Mouse (Mus musculus) heart, embryonic 13.5 days (tissue): ENCODE results near the gene Sept6. TPM values are rescaled to one million over a fixed set of nuclear protein-coding genes. Genes with fewer than 3 reads are reported as not detected.

Experiments used
- ATAC-seq: fragments of 200-750 bp; cut with Nextera tagmentation; 2 replicates; pipeline ENCODE4 v1.8.0; 2017; ENCODE audit warnings: moderate TSS enrichment; ENCODE audit not compliant: insufficient number of reproducible peaks, low FRiP score, low TSS enrichment; ENCODE audit errors: extremely low read depth
- H3K27ac ChIP-seq: fragments of 300-500 bp; sonication (generic); replicated peaks from 2 replicates; pipeline ENCODE4 v1.5.1; 2015; ENCODE audit warnings: moderate library complexity, mild to moderate bottlenecking, inconsistent platforms
- H3K27me3 ChIP-seq: fragments of 300-500 bp; sonication (generic); replicated peaks from 2 replicates; pipeline ENCODE4 v1.6.1; 2015; ENCODE audit warnings: mild to moderate bottlenecking, inconsistent platforms
- H3K36me3 ChIP-seq: fragments of 300-500 bp; sonication (generic); 2 replicates; pipeline ENCODE4 v1.6.1; 2015; ENCODE audit warnings: mild to moderate bottlenecking, inconsistent platforms
- H3K4me1 ChIP-seq: fragments of 300-500 bp; sonication (generic); 2 replicates; pipeline ENCODE4 v1.6.1; 2015; ENCODE audit warnings: inconsistent platforms
- H3K4me2 ChIP-seq: fragments of 300-500 bp; sonication (generic); 2 replicates; pipeline ENCODE4 v1.6.1; 2015; ENCODE audit warnings: inconsistent platforms, mild to moderate bottlenecking, moderate library complexity
- H3K4me3 ChIP-seq: fragments of 300-500 bp; sonication (generic); 2 replicates; pipeline ENCODE4 v1.5.1; 2015; ENCODE audit warnings: moderate library complexity, mild to moderate bottlenecking, inconsistent platforms
- H3K9ac ChIP-seq: fragments of 300-500 bp; sonication (generic); 2 replicates; pipeline ENCODE4 v1.6.1; 2015; ENCODE audit warnings: inconsistent platforms, mild to moderate bottlenecking, moderate library complexity
- H3K9me3 ChIP-seq: fragments of 300-500 bp; sonication (generic); 2 replicates; pipeline ENCODE4 v1.6.1; 2016; ENCODE audit warnings: inconsistent platforms
- WGBS: fragments of 180-500 bp; shearing (Covaris S2); methylation state at CpG from one replicate; pipeline ENCODE4 v1.1.7; 2015; ENCODE audit warnings: mixed read lengths; 5-methylcytosine and 5-hydroxymethylcytosine counted together
- polyA plus RNA-seq: library from polyadenylated mRNA; unstranded; fragments of >200 nt; fragmentation: Nextera tagmentation; extraction: Ambion mirVana; gene quantifications from 2 replicates; pipeline ENCODE4 v1.2.1, GENCODE M21; 2015

Gene Sept6
- 50.9 and 55.0 TPM in 2 replicates for polyA plus RNA-seq

DNA sequence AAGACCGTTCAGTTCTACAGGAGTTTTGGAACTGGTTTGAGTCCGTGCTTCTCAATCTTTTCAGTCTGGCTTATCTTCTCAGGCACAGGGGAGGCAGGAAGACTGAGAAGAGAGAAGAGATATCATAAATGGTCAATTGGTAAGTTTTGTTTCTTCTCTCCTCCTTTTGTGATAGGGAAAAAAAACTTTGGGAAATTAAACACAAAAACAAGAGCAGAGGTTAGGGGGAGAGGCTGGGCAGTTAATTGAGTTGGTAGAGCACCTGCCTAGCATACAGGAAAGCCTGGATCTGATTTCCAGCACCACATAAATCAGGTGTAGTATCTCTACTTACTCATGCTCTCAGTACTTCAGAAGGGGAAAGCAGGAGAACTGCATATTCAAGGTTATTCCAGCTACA lies at the start of gene Sept6:
Gene Sept6, minus strand, starts transcription at position 101 of the 400 bp plus-strand sequence.
- no peaks in the 10 kb centered on the region; the same call in 1 of the 2 replicates for H3K27me3 ChIP-seq
- WGBS = 58% methylated on average over 2 of the region's 2 CpGs
- H3K4me3 ChIP-seq = no peak within 1 kb of the TSS
- H3K27ac ChIP-seq = no peak within 1 kb of the TSS
- peaks cover 13% of the 10 kb centered on the region for H3K4me1 ChIP-seq
- no peak within 1 kb of the TSS for H3K9ac ChIP-seq
- ATAC-seq = no peak
- no peak within 1 kb of the TSS for H3K4me2 ChIP-seq
- H3K36me3 ChIP-seq = no peaks in the 10 kb centered on the region
- no peaks in the 10 kb centered on the region for H3K9me3 ChIP-seq

DNA sequence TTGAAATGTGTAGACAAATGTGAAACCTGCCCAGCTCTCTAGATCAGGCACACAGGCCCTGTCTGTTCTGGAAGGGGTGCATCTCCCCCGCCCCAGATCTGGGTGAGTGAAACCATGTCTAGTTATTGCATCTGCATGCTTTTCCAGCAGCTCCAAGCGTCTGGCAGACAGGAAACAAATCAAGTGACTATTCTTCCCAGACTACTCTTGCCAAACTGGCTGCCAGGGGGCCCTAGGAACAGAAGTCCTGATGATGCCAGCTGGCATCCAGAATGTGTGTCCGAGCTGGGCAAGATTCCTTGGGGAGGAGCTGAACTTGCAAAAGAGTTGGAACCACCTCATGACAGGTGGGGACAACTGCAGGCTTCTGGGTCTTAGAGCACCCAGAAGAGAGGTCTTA lies 36.8 kb upstream of the Sept6 start:
- Histone ChIP-seq H3K9ac (no peak overlapping the region), H3K27ac (no peak overlapping the region), H3K36me3 (no peaks in the 10 kb centered on the region), H3K4me3 (no peak overlapping the region), H3K4me2 (no peak overlapping the region), H3K4me1 (no peaks in the 10 kb centered on the region), H3K9me3 (no peaks in the 10 kb centered on the region), H3K27me3 (no peaks in the 10 kb centered on the region)
- no peak for ATAC-seq
- WGBS = 47% methylated on average over 3 of the region's 3 CpGs

GRCm38 (mm10) chrX:37023652-37024309 lies 32.2 kb upstream of the Sept6 start:
- H3K27ac ChIP-seq = no peak overlapping the region
- H3K9me3 ChIP-seq = no peaks in the 10 kb centered on the region
- H3K4me2 ChIP-seq = no peak overlapping the region
- H3K4me3 ChIP-seq = no peak overlapping the region
- H3K4me1 ChIP-seq = no peaks in the 10 kb centered on the region
- ATAC-seq = no peak
- H3K9ac ChIP-seq = no peak overlapping the region
- WGBS = 57% methylated on average over 10 of the region's 10 CpGs
- H3K36me3 ChIP-seq = no peaks in the 10 kb centered on the region
- H3K27me3 ChIP-seq = no peaks in the 10 kb centered on the region

DNA sequence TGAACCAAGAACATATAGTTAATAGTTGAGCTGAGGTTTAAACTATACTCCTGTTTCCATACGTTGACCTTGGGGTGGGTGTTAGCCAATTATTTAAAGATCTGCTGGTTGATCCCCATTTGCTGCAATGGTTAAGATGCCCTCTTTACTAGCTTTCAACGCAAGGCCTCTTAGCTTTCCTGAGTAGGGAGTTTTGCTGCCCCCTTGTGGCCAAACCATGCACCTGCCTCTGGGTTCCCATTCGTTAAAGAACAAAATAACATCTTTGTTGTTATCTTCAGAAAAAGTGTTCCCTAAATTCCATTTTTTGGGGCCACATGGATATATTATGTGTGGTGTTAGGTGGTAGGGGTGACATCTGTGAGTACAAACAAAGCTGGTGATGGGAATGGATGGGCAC lies 31.1 kb upstream of the Sept6 start:
- no peak overlapping the region for H3K4me3 ChIP-seq
- no peaks in the 10 kb centered on the region for H3K9me3 ChIP-seq
- H3K4me1 ChIP-seq = no peaks in the 10 kb centered on the region
- ATAC-seq = no peak
- H3K27me3 ChIP-seq = no peaks in the 10 kb centered on the region
- 18% methylated on average over 3 of the region's 3 CpGs for WGBS
- no peak overlapping the region for H3K27ac ChIP-seq
- H3K9ac ChIP-seq = no peak overlapping the region
- H3K36me3 ChIP-seq = no peaks in the 10 kb centered on the region
- no peak overlapping the region for H3K4me2 ChIP-seq

GRCm38 (mm10) chrX:37019045-37019444 lies 27.5 kb upstream of the Sept6 start:
- H3K4me2 ChIP-seq = no peak overlapping the region
- no peaks in the 10 kb centered on the region for H3K27me3 ChIP-seq
- no peaks in the 10 kb centered on the region for H3K9me3 ChIP-seq
- H3K4me1 ChIP-seq = no peaks in the 10 kb centered on the region
- H3K27ac ChIP-seq = no peak overlapping the region
- no peaks in the 10 kb centered on the region for H3K36me3 ChIP-seq
- WGBS = 61% methylated on average over 3 of the region's 3 CpGs
- no peak for ATAC-seq
- no peak overlapping the region for H3K4me3 ChIP-seq
- no peak overlapping the region for H3K9ac ChIP-seq

DNA sequence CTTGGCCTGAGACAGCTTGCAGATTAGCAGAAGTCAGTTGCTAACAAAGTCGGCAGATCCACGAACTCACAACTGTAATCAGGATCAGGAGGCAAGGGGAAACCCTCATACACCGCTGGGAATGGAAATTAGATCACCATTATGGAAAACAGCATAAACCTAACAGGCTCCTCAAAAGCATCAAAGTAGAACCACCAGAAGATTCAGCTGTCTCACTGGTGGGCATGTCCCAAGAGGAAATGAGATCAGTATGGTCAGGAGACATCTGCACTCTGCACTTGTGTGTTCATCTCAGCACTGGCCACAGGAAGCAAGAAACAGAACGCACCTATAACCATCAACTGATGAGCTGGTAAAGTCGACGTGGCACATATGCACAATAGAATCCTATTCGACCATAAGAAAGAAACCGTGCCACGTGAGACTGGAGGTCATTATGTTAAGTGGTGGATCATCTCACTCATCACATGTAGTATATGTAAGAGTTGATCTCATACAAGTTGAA lies 26.6 kb upstream of the Sept6 start:
- 74% methylated on average over 9 of the region's 9 CpGs for WGBS
- H3K4me3 ChIP-seq = no peak overlapping the region
- no peaks in the 10 kb centered on the region for H3K9me3 ChIP-seq
- H3K27ac ChIP-seq = no peak overlapping the region
- no peaks in the 10 kb centered on the region for H3K4me1 ChIP-seq
- H3K4me2 ChIP-seq = no peak overlapping the region
- no peak overlapping the region for H3K9ac ChIP-seq
- ATAC-seq = no peak
- no peaks in the 10 kb centered on the region for H3K36me3 ChIP-seq
- H3K27me3 ChIP-seq = no peaks in the 10 kb centered on the region

GRCm38 (mm10) chrX:37013870-37014269 lies 22.3 kb upstream of the Sept6 start:
- 46% methylated on average over 5 of the region's 5 CpGs for WGBS
- H3K4me2 ChIP-seq = no peak overlapping the region
- ATAC-seq = no peak

DNA sequence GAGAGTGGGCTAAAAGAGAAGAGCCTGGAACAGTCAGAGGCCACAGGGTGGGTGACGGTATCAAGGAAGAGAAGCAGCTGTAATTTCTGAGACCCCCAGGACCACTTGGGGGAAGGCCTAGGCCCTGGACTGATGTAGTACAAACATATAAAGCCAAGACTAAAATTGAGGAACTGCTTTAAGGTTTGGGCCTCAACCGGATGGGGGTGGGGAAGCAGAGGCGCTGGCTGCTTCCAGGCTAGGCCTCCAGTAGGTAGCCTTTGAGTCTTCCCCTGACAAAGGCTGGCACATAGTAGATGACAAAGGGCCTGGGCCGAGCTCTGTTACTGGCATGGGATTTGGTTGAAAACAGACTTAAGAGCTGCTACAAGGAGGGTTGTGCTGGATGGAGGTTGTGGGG lies 555 bp downstream of the Sept6 start:
- H3K4me3 ChIP-seq = no peak overlapping the region
- no peak overlapping the region for H3K9ac ChIP-seq
- no peaks in the 10 kb centered on the region for H3K9me3 ChIP-seq
- H3K27ac ChIP-seq = no peak overlapping the region
- no peak overlapping the region for H3K4me2 ChIP-seq
- H3K36me3 ChIP-seq = no peaks in the 10 kb centered on the region
- no peak for ATAC-seq
- 86% methylated on average over 4 of the region's 4 CpGs for WGBS
- peaks cover 13% of the 10 kb centered on the region for H3K4me1 ChIP-seq
- no peaks in the 10 kb centered on the region; the same call in 1 of the 2 replicates for H3K27me3 ChIP-seq

More at GRCm38 (mm10) chrX:37013870-37014269, 22.3 kb upstream of the Sept6 start:
- H3K4me3 ChIP-seq = no peak overlapping the region
- no peaks in the 10 kb centered on the region for H3K36me3 ChIP-seq
- H3K27ac ChIP-seq = no peak overlapping the region
- no peaks in the 10 kb centered on the region for H3K9me3 ChIP-seq
- H3K9ac ChIP-seq = no peak overlapping the region
- no peaks in the 10 kb centered on the region for H3K27me3 ChIP-seq
- H3K4me1 ChIP-seq = no peaks in the 10 kb centered on the region

- 20% methylated on average over 7 of the region's 11 CpGs for WGBS
- Histone ChIP-seq H3K27me3 (no peaks in the 10 kb centered on the region), H3K9ac (peak overlapping the region; percentile 86), H3K9me3 (no peaks in the 10 kb centered on the region), H3K4me1 (peaks cover 24% of the 10 kb centered on the region), H3K27ac (peak overlapping the region; percentile 85), H3K4me3 (peak overlapping the region; percentile 74), H3K36me3 (no peaks in the 10 kb centered on the region), H3K4me2 (peak overlapping the region; percentile 75)
- no peak for ATAC-seq
Observed at GRCm38 (mm10) chrX:36989752-36990404, 1.7 kb downstream of the Sept6 start.

DNA sequence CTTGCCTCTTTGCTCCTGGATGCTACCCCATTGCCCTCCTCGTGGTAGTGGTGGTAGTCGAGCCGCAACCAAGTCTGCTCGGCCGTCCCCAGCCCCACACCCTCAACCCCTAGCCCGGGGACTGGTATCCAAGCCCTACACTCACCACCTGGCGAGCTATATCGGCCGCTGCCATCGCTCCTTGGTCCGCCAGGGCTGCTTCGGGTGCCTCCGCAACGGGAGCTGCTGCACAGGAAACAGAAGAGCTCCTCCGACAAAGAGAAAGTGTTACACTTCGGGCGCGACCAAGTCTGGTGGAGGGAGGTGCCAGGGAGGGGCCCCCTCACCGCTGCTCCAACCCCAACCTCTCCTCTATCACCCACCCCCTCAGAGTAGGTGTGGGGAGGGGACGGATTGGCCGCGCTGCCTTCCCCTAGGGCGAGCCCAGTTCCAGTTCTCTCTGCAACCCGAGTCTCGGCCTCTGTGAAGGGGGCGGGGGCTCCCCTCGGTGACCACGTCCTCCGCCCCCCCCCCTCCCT lies 2.3 kb downstream of the Sept6 start:
- ATAC-seq = peak; percentile 83
- Histone ChIP-seq H3K27me3 (no peaks in the 10 kb centered on the region), H3K27ac (peak overlapping the region; percentile 85), H3K4me3 (peak overlapping the region; percentile 74), H3K4me1 (peaks cover 29% of the 10 kb centered on the region), H3K9me3 (no peaks in the 10 kb centered on the region), H3K36me3 (no peaks in the 10 kb centered on the region), H3K9ac (peak overlapping the region; percentile 86), H3K4me2 (peak overlapping the region; percentile 75)
- 12% methylated on average over 19 of the region's 29 CpGs for WGBS

DNA sequence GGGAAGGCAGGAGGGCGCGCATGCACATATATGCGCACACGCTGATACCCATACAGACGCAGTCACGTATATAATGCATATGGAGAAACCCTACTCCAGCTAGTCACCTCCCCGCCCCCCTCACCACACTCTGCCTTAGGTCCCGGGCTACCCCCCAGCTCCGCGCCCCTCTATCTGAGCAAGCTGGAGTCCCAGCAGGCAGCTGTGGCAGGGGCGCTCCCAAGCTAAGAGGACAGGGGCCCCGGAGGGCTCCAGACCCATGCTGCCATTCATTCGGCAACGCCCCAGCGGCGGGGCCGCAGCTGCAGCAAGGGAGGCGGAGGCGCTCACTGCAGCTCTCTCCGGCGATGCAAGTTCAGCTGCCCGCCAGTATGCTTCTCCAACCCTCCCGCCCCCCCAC lies 2.8 kb downstream of the Sept6 start:
- ATAC-seq = no peak
- peak overlapping the region; percentile 86 for H3K9ac ChIP-seq
- H3K27me3 ChIP-seq = no peaks in the 10 kb centered on the region
- peaks cover 35% of the 10 kb centered on the region for H3K4me1 ChIP-seq
- no peaks in the 10 kb centered on the region for H3K9me3 ChIP-seq
- peak overlapping the region; percentile 74 for H3K4me3 ChIP-seq
- H3K27ac ChIP-seq = peak overlapping the region; percentile 85
- no peaks in the 10 kb centered on the region for H3K36me3 ChIP-seq
- H3K4me2 ChIP-seq = peak overlapping the region; percentile 75
- WGBS = 12% methylated on average over 19 of the region's 23 CpGs
